8 mouse cellular contexts compared by ENCODE assay signal in the genomic region with DNA sequence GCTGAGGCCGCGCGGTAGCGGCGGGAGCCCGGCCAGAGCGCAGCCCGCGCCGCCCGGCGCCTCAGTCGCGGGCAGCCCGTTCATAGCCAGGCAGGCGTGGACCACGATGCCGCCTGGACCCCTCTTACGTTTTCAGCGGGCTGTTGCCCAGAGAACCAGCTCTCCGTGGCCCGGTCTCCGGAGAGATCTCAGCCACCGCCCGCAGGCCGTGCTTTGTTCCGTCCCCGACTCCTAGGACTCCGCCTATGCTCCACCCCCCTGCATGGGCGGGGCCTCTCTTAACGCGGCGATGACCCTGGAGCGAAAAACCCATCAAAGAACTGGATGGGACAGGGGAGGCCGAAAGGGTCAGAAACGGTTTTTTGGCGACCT. TPM values are rescaled to one million over a fixed set of nuclear protein-coding genes. Genes with fewer than 3 reads are reported as not detected.
DNase-seq lines count a peak whose midpoint lies in the region; ATAC-seq and TF ChIP-seq lines count a peak whose summit lies in the region.

Fam89b (minus strand) TSS at position 210 of the 372 bp plus-strand sequence.

- no peak for TF ChIP-seq CTCF in cortical plate, adult 2 months (IDR thresholded peaks at IDR 0.05; ENCODE audit: extremely low read depth, insufficient read depth, low read length)

- peak; percentile 91 to 96 for DNase-seq in adrenal gland, adult (ENCODE audit: inconsistent age in 2 of 2, low spot score in 1 of 2)
- DNase-seq in gastrocnemius, postnatal 10 days, result peak; percentile 92
- peak; percentile 93 for DNase-seq in induced T-regulatory cell, adult 2 months (ENCODE audit: low read depth)
- DNase-seq in left cerebral cortex, postnatal 14 days (ENCODE audit: low spot score in 2 of 2), result peak; percentile 73 to 81
- peak; percentile 83 for DNase-seq in right cerebral cortex, postnatal 25 days
- peak; percentile 88 to 91 for DNase-seq in urinary bladder, postnatal 36 days (ENCODE audit: low spot score in 2 of 2)

- intact Hi-C loops in left cerebral cortex, postnatal 14 days (cut with DNase I), result loop anchor here (5.0 kb wide), 1 partner anchor 43 kb away; the partner anchor contains the start of gene Scyl1

- H3K4me3 ChIP-seq in cortical plate, adult 2 months (ENCODE audit: insufficient read depth, low read length), result peak within 1 kb of the TSS; percentile 81

- H3K27ac ChIP-seq in cortical plate, adult 2 months (ENCODE audit: insufficient read depth, low read length), result peak within 1 kb of the TSS; percentile 33; the same call in 1 of the 2 replicates

- ATAC-seq in megakaryocyte-erythroid progenitor cell, adult 5-6 weeks (replicated peaks; ENCODE audit: low FRiP score, low TSS enrichment, poor library complexity, severe bottlenecking), result peak; percentile 49

- H3K4me1 ChIP-seq in cortical plate, adult 2 months (ENCODE audit: control insufficient read depth, insufficient read depth, low read length), result peaks cover 7% of the 10 kb centered on the region; the same call in 1 of the 2 replicates

- TF ChIP-seq POLR2A in cortical plate, adult 2 months (IDR thresholded peaks at IDR 0.05; ENCODE audit: extremely low read depth, insufficient read depth, low read length), result peak; percentile 89

RNA-seq across cellular contexts. Expression of gene Fam89b, which starts in this region (rescaled TPM):
- 46.7 and 58.6 TPM in 2 replicates for polyA plus RNA-seq in cortical plate, adult 2 months (2012; rRNA removed)
- total RNA-seq in gastrocnemius, postnatal 10 days (2021), result 10 to 100 TPM; 43.1 to 44.9 TPM
- total RNA-seq in left cerebral cortex, postnatal 14 days (2021), result 10 to 100 TPM; 38.7 to 39.2 TPM
- 34.3 and 35.1 TPM in 2 replicates for total RNA-seq in megakaryocyte-erythroid progenitor cell, adult 5-6 weeks (2014; fragmentation: Nextera tagmentation)
- 12.5 and 13.3 TPM in 2 replicates for total RNA-seq in megakaryocyte-erythroid progenitor cell, adult 5-6 weeks (2017)

Comparison
In these comparisons a context has a peak if more than half of its experiments do, and no peak if none do; other contexts are left out.
1. Peak in every context shown above with its lines: DNase-seq, ATAC-seq, H3K4me3 ChIP-seq and H3K27ac ChIP-seq.